In genomic region chr12:25323171-25323570, GRCm38 (mm10) we compare ENCODE assay signal across 14 mouse cellular contexts.
"Had no signal": no experiment of that assay in that cellular context is flagged by ENCODE, and none has a peak within 500 bp of the region (broad histone marks: within the 10 kb centered on the region; RNA-seq: fewer than 3 reads in every experiment).

No protein-coding gene starts in this region.

- DNase-seq: gastrocnemius, adult 2 months; gastrocnemius, postnatal 10 days; gastrocnemius, postnatal 25 days; heart, adult 18-20 months; heart, postnatal 14 days; heart, postnatal 36 days; kidney, adult 11 months; kidney, adult 2 months; kidney, adult 9 months; kidney, postnatal 14 days; kidney, postnatal 36 days; layer of hippocampus, adult 9-11 months; layer of hippocampus, postnatal 36 days; left cerebral cortex, postnatal 4 days had no signal
